Mouse (Mus musculus): ENCODE data around the gene C1qtnf1. TPM values are rescaled to one million over a fixed set of nuclear protein-coding genes. Genes with fewer than 3 reads are reported as not detected.

Gene C1qtnf1
- total RNA-seq, 2 experiments from 2014 or later: 21.6 to 22.7 TPM

- DNase-seq: no peak
Measured at GRCm38 (mm10) chr11:118436471-118436935, 8.5 kb downstream of the C1qtnf1 start.

GRCm38 (mm10) chr11:118438665-118439414 is 10.8 kb downstream of the C1qtnf1 start:
- peak; percentile 48 to 56 for DNase-seq

- no peak for DNase-seq
Measured at GRCm38 (mm10) chr11:118442691-118443090, 14.7 kb downstream of the C1qtnf1 start.

- peak; percentile 83 to 87 for DNase-seq
Measured at GRCm38 (mm10) chr11:118443201-118443970, 15.4 kb downstream of the C1qtnf1 start.

- DNase-seq: peak; percentile 78 to 80
Measured at GRCm38 (mm10) chr11:118445843-118446242, 17.8 kb downstream of the C1qtnf1 start.

- no peak for DNase-seq
Measured at GRCm38 (mm10) chr11:118447346-118447745, 19.3 kb downstream of the C1qtnf1 start.

GRCm38 (mm10) chr11:118448385-118448784 is 20.4 kb downstream of the C1qtnf1 start:
- peak in 1 of 2 experiments; percentile 33 for DNase-seq

GRCm38 (mm10) chr11:118451211-118451610 is 23.2 kb downstream of the C1qtnf1 start:
- peak; percentile 58 to 67 for DNase-seq

- DNase-seq: peak in 1 of 2 experiments; percentile 53
Measured at GRCm38 (mm10) chr11:118452955-118453354, 25.0 kb downstream of the C1qtnf1 start.

GRCm38 (mm10) chr11:118453886-118454671 is 26.1 kb downstream of the C1qtnf1 start:
- DNase-seq: peak in 1 of 2 experiments; percentile 34

- DNase-seq: no peak
Measured at GRCm38 (mm10) chr11:118455788-118456187, 27.8 kb downstream of the C1qtnf1 start.

GRCm38 (mm10) chr11:118456937-118457336 is 28.9 kb downstream of the C1qtnf1 start:
- no peak for DNase-seq

GRCm38 (mm10) chr11:118459051-118459450 is 31.0 kb downstream of the C1qtnf1 start:
- DNase-seq: peak; percentile 34 to 57

GRCm38 (mm10) chr11:118459536-118459935 is 31.5 kb downstream of the C1qtnf1 start:
- no peak for DNase-seq

- no peak for DNase-seq
Measured at GRCm38 (mm10) chr11:118460280-118460679, 32.3 kb downstream of the C1qtnf1 start.

GRCm38 (mm10) chr11:118467441-118468035 is 39.5 kb downstream of the C1qtnf1 start:
- no peak for DNase-seq

GRCm38 (mm10) chr11:118469509-118470160 is 41.6 kb downstream of the C1qtnf1 start:
- no peak for DNase-seq

- DNase-seq: no peak
Measured at GRCm38 (mm10) chr11:118470234-118470966, 42.4 kb downstream of the C1qtnf1 start.

GRCm38 (mm10) chr11:118471676-118472075 is 43.7 kb downstream of the C1qtnf1 start:
- no peak for DNase-seq

- DNase-seq: no peak
Measured at GRCm38 (mm10) chr11:118473161-118473560, 45.2 kb downstream of the C1qtnf1 start.

All from adrenal gland, postnatal 36 days (tissue).